Mouse (Mus musculus): Measurements from ENCODE around the gene Gcg. TPM values are rescaled to one million over a fixed set of nuclear protein-coding genes. Genes with fewer than 3 reads are reported as not detected.

The Gcg gene
- total RNA-seq (2014; rRNA removed) (1.0 and 1.2 TPM in 2 replicates), polyA plus RNA-seq (2015; fragmentation: Nextera tagmentation; extraction: Ambion mirVana) (0.33 and 1.3 TPM in 2 replicates)

DNA sequence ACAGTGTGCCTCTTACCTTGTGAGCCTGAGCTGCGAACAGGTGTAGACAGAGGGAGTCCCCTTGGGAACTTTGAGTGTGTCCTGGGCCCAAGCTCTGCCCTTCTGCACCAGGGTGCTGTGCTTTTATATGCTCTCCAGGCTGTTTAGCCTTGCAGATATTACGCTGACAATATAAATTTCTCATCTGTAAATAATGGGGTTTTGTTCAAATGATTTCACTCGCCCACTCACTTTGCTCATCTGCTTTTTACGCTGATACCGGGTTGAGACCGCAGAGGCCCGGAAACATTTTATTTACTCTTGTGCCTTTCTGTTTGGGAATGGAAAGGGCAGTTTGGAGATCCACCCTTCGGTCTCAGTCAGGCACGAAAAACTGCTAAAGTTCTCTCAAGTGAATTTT lies at the start of gene Gcg:
Gcg (minus strand) TSS at position 101 of the 400 bp plus-strand sequence.
- no peak within 1 kb of the TSS for H3K4me2 ChIP-seq (ENCODE audit: low read depth)
- H3K27me3 ChIP-seq (ENCODE audit: insufficient read depth, low read length): no peaks in the 10 kb centered on the region
- H3K4me3 ChIP-seq (ENCODE audit: low read depth, low read length): no peak within 1 kb of the TSS
- no peaks in the 10 kb centered on the region for H3K36me3 ChIP-seq (ENCODE audit: insufficient read depth)
- ATAC-seq: no peak
- H3K9ac ChIP-seq: no peak within 1 kb of the TSS
- no peak for TF ChIP-seq CTCF (IDR thresholded peaks at IDR 0.05; ENCODE audit: low read depth)
- DNase-seq: no peak
- H3K9me3 ChIP-seq (ENCODE audit: low read length): no peaks in the 10 kb centered on the region
- no peak within 1 kb of the TSS for H3K27ac ChIP-seq (ENCODE audit: low read depth, low read length)
- WGBS: 87% methylated on average over 9 of the region's 9 CpGs
- H3K4me1 ChIP-seq (ENCODE audit: insufficient read depth): no peaks in the 10 kb centered on the region

DNA sequence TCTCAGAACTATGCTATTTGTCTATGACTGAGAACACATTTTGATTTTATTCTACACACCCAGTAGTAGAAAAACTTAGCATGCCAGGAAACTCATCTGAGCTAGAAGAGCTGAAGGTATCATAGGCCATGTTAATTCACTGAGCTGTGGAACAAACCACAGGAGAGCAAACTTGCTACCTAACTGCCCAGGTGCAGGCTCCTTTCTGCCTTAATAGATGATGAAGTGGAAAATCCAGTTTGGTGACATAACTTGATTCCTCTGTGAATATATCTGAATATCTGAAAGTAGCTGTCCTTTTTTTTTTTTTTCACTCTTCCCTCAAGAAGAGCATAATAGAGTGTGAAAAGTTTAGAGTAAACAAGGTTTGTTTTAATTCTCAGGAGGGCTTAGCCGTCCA lies 47.6 kb upstream of the Gcg start:
- no peaks in the 10 kb centered on the region for H3K36me3 ChIP-seq (ENCODE audit: insufficient read depth)
- no peak for DNase-seq
- no peak for TF ChIP-seq CTCF (IDR thresholded peaks at IDR 0.05; ENCODE audit: low read depth)
- no peaks in the 10 kb centered on the region for H3K9me3 ChIP-seq (ENCODE audit: low read length)
- no peak overlapping the region for H3K9ac ChIP-seq
- WGBS: 66% methylated on average over 1 of the region's 1 CpGs
- H3K4me2 ChIP-seq (ENCODE audit: low read depth): no peak overlapping the region
- H3K4me1 ChIP-seq (ENCODE audit: insufficient read depth): no peaks in the 10 kb centered on the region
- H3K4me3 ChIP-seq (ENCODE audit: low read depth, low read length): no peak overlapping the region
- H3K27me3 ChIP-seq (ENCODE audit: insufficient read depth, low read length): no peaks in the 10 kb centered on the region
- no peak overlapping the region for H3K27ac ChIP-seq (ENCODE audit: low read depth, low read length)
- ATAC-seq: no peak

DNA sequence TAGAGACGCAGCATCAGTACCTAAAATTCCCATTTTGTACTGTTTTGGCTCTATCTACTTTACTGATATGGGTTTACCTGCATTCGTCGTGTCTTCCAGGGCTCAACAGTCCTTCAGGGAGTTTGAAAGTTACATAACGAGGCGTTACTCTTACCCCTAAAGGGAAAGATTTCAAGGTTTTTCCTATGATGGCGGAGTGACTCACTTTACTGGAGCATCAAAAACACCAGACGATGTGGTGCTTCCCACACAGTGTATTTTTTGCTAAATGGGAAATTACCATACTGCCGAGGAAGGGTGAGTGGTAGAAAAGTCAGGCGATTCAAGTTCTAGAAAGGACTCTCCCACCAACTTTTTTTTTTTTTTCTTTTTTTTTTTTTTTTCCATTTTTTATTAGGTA lies 42.9 kb upstream of the Gcg start:
- H3K4me3 ChIP-seq (ENCODE audit: low read depth, low read length): no peak overlapping the region
- 92% methylated on average over 9 of the region's 9 CpGs for WGBS
- DNase-seq (no peak), ATAC-seq (no peak)
- H3K27me3 ChIP-seq (ENCODE audit: insufficient read depth, low read length): no peaks in the 10 kb centered on the region
- no peaks in the 10 kb centered on the region for H3K36me3 ChIP-seq (ENCODE audit: insufficient read depth)
- H3K27ac ChIP-seq (ENCODE audit: low read depth, low read length): no peak overlapping the region
- TF ChIP-seq CTCF (IDR thresholded peaks at IDR 0.05; ENCODE audit: low read depth): no peak
- no peak overlapping the region for H3K9ac ChIP-seq
- no peak overlapping the region for H3K4me2 ChIP-seq (ENCODE audit: low read depth)
- no peaks in the 10 kb centered on the region for H3K4me1 ChIP-seq (ENCODE audit: insufficient read depth)
- H3K9me3 ChIP-seq (ENCODE audit: low read length): no peaks in the 10 kb centered on the region

DNA sequence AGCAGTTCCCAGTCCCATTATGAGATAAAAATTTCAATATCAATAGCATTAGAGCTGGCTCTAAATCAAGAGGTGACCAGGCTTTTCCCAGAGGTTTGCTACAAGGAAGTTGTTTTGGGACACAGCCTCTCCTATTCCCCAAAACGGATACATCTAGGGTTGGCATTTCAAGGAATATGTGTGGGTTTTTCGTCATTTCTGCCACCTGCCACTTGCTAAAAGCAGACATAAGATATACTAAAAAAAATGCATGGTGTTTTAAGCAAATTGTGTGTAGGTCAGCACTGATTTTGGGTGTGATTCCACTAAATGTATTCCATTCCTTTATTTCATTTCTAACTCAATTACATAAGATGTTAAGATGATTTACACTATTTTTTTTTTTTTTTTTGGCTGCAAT lies 34.3 kb upstream of the Gcg start:
- no peak overlapping the region for H3K27ac ChIP-seq (ENCODE audit: low read depth, low read length)
- no peak overlapping the region for H3K4me2 ChIP-seq (ENCODE audit: low read depth)
- H3K9me3 ChIP-seq (ENCODE audit: low read length): no peaks in the 10 kb centered on the region
- ATAC-seq: no peak
- no peak for DNase-seq
- no peaks in the 10 kb centered on the region for H3K4me1 ChIP-seq (ENCODE audit: insufficient read depth)
- no peak for TF ChIP-seq CTCF (IDR thresholded peaks at IDR 0.05; ENCODE audit: low read depth)
- 61% methylated on average over 2 of the region's 2 CpGs for WGBS
- no peaks in the 10 kb centered on the region for H3K27me3 ChIP-seq (ENCODE audit: insufficient read depth, low read length)
- no peaks in the 10 kb centered on the region for H3K36me3 ChIP-seq (ENCODE audit: insufficient read depth)
- no peak overlapping the region for H3K9ac ChIP-seq
- no peak overlapping the region for H3K4me3 ChIP-seq (ENCODE audit: low read depth, low read length)

DNA sequence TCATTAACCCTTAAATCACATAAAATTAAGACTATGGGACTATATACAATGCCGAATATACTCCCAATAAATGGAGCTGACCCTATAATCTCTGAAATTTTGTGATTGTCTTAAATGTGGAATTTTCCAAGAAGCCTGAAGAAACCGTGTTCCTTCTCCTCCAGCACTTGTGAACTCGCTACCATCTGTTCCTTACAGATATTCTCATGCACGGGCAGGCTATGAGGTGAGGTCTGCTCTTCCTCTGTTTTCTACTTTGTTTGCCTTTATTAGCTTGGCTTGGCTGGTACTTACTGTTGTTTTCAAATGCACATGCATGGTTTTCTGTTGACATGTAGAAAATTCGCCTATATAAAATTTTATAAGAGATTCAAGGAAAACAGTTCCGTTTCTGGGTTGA lies 31.0 kb upstream of the Gcg start:
- Histone ChIP-seq H3K27me3 (ENCODE audit: insufficient read depth, low read length) (no peaks in the 10 kb centered on the region), H3K27ac (ENCODE audit: low read depth, low read length) (no peak overlapping the region), H3K9ac (no peak overlapping the region), H3K4me3 (ENCODE audit: low read depth, low read length) (no peak overlapping the region), H3K4me1 (ENCODE audit: insufficient read depth) (no peaks in the 10 kb centered on the region), H3K9me3 (ENCODE audit: low read length) (no peaks in the 10 kb centered on the region), H3K36me3 (ENCODE audit: insufficient read depth) (no peaks in the 10 kb centered on the region), H3K4me2 (ENCODE audit: low read depth) (no peak overlapping the region)
- DNase-seq (no peak), ATAC-seq (no peak)
- no peak for TF ChIP-seq CTCF (IDR thresholded peaks at IDR 0.05; ENCODE audit: low read depth)
- 69% methylated on average over 6 of the region's 6 CpGs for WGBS

DNA sequence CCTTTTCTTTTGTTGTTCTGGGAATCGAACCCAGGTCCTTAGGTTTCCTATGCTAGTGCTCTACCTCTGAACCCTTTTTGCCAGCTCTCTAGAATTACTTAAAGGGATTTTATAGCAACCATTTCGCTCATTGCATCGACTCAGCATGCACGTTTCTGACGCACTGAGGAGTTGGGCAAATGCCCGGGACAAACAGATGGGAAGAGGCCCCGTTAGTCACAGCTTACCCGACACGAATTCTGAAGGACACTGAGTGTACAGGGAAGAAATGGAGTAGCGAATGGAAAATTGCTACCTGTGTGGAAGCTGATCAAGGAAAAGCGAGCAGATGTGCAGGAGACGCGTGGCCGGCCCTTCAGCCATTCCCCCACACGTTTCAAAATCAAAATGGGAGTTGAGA lies 30.0 kb upstream of the Gcg start:
- DNase-seq (peak; percentile 82), ATAC-seq (peak; percentile 74)
- H3K27me3 ChIP-seq (ENCODE audit: insufficient read depth, low read length): no peaks in the 10 kb centered on the region
- H3K4me3 ChIP-seq (ENCODE audit: low read depth, low read length): no peak overlapping the region
- 67% methylated on average over 15 of the region's 15 CpGs for WGBS
- no peaks in the 10 kb centered on the region for H3K4me1 ChIP-seq (ENCODE audit: insufficient read depth)
- H3K9ac ChIP-seq: no peak overlapping the region
- no peaks in the 10 kb centered on the region for H3K9me3 ChIP-seq (ENCODE audit: low read length)
- no peak overlapping the region for H3K4me2 ChIP-seq (ENCODE audit: low read depth)
- no peak overlapping the region for H3K27ac ChIP-seq (ENCODE audit: low read depth, low read length)
- H3K36me3 ChIP-seq (ENCODE audit: insufficient read depth): no peaks in the 10 kb centered on the region
- TF ChIP-seq CTCF (IDR thresholded peaks at IDR 0.05; ENCODE audit: low read depth): no peak

DNA sequence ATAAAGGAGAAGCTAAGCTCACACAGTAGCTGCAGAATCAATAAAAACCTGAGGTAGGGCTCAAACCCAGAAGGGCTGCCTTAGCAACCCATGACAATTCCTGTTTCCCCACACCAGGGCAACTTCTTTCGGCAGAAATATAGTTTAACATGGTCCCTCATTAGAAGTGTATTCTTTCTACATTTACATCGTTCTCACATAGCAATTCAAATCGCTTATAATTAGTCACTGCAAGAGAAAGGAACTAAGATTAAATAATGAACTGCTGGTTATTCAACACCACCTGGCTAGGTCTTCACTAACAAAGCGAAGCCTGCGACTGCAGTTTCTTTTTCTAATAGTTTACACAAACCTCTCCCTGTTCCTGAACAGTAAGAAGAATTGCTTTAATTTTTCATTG lies 23.7 kb upstream of the Gcg start:
- Histone ChIP-seq H3K27ac (ENCODE audit: low read depth, low read length) (no peak overlapping the region), H3K4me1 (ENCODE audit: insufficient read depth) (no peaks in the 10 kb centered on the region), H3K9me3 (ENCODE audit: low read length) (no peaks in the 10 kb centered on the region), H3K36me3 (ENCODE audit: insufficient read depth) (no peaks in the 10 kb centered on the region), H3K9ac (no peak overlapping the region), H3K27me3 (ENCODE audit: insufficient read depth, low read length) (no peaks in the 10 kb centered on the region), H3K4me2 (ENCODE audit: low read depth) (no peak overlapping the region), H3K4me3 (ENCODE audit: low read depth, low read length) (no peak overlapping the region)
- 33% methylated on average over 5 of the region's 5 CpGs for WGBS
- no peak for TF ChIP-seq CTCF (IDR thresholded peaks at IDR 0.05; ENCODE audit: low read depth)
- ATAC-seq: peak; percentile 20; the same call in 1 of the 2 replicates
- DNase-seq: peak; percentile 29

DNA sequence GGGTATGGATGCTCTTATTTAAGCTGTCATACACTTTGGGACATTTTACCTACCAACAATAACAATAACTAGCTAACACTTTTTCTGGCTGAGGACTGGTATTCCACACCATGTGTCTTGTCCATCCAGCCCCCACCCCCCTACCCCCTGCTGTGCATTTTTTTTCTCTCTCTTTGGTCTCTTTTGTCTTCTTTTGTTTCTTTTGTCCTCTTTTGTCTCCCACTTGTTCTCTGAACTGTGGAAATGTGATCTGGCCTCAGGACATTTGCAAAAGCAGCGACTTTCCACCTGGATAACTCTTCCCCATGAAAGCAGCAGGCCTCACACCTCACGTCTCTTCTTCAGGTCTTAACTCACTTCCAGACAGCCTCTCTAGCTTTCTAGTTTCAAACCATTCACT lies 23.0 kb upstream of the Gcg start:
- Histone ChIP-seq H3K36me3 (ENCODE audit: insufficient read depth) (no peaks in the 10 kb centered on the region), H3K4me3 (ENCODE audit: low read depth, low read length) (no peak overlapping the region), H3K27ac (ENCODE audit: low read depth, low read length) (no peak overlapping the region), H3K9ac (no peak overlapping the region), H3K4me2 (ENCODE audit: low read depth) (no peak overlapping the region), H3K9me3 (ENCODE audit: low read length) (no peaks in the 10 kb centered on the region), H3K27me3 (ENCODE audit: insufficient read depth, low read length) (no peaks in the 10 kb centered on the region), H3K4me1 (ENCODE audit: insufficient read depth) (no peaks in the 10 kb centered on the region)
- DNase-seq (no peak), ATAC-seq (no peak)
- WGBS: 34% methylated on average over 2 of the region's 2 CpGs
- TF ChIP-seq CTCF (IDR thresholded peaks at IDR 0.05; ENCODE audit: low read depth): no peak

Data from forebrain, postnatal 0 days (tissue).